Comparison of ENCODE assay signal across 8 mouse cellular contexts in genomic region chr7:43313013-43313428, GRCm38 (mm10). TPM values are rescaled to one million over a fixed set of nuclear protein-coding genes. Genes with fewer than 3 reads are reported as not detected.
DNase-seq lines count a peak whose midpoint lies in the region; ATAC-seq and TF ChIP-seq lines count a peak whose summit lies in the region.

Gene Zfp715 (minus strand): TSS chr7:43313294.

- no peaks in the 10 kb centered on the region; the same call in 1 of the 2 replicates for H3K36me3 ChIP-seq in hindbrain, postnatal 0 days (ENCODE audit: insufficient read depth, low read length)

- ATAC-seq in common myeloid progenitor, adult 5-6 weeks (replicated peaks; ENCODE audit: low read depth, poor library complexity, severe bottlenecking): peak; percentile 93
- ATAC-seq in hindbrain, postnatal 0 days: peak; percentile 98
- ATAC-seq in megakaryocyte, adult 5-6 weeks (ENCODE audit: poor library complexity, severe bottlenecking): peak; percentile 94

- DNase-seq in ZHBTc4 (ENCODE audit: low read depth, low spot score): peak; percentile 99
- peak; percentile 92 for DNase-seq in gastrocnemius, adult 2 months
- DNase-seq in hindbrain, postnatal 0 days (ENCODE audit: low spot score): peak; percentile 98
- DNase-seq in left cerebral cortex, adult 2 months (ENCODE audit: extremely low spot score in 1 of 2, low spot score in 2 of 2): peak; percentile 83 to 88
- peak; percentile 89 to 94 for DNase-seq in right cerebral cortex, adult 2 months (ENCODE audit: low spot score in 2 of 2)
- DNase-seq in urinary bladder, postnatal 14 days (ENCODE audit: low spot score): peak; percentile 89

- H3K27ac ChIP-seq in gastrocnemius, adult 2 months: peak within 1 kb of the TSS; percentile 93
- peak within 1 kb of the TSS; percentile 89 for H3K27ac ChIP-seq in hindbrain, postnatal 0 days
- peak within 1 kb of the TSS; percentile 90 for H3K27ac ChIP-seq in left cerebral cortex, adult 2 months

- no peak for TF ChIP-seq CTCF in gastrocnemius, adult 2 months (IDR thresholded peaks at IDR 0.05)
- TF ChIP-seq CTCF in hindbrain, postnatal 0 days (IDR thresholded peaks at IDR 0.05; ENCODE audit: low read depth): no peak
- no peak for TF ChIP-seq CTCF in left cerebral cortex, adult 2 months (IDR thresholded peaks at IDR 0.05)

- no peaks in the 10 kb centered on the region for H3K4me1 ChIP-seq in hindbrain, postnatal 0 days (ENCODE audit: insufficient read depth, low read length)

- WGBS in hindbrain, postnatal 0 days: 0% methylated on average over 33 of the region's 33 CpGs

- H3K4me3 ChIP-seq in gastrocnemius, adult 2 months: peak within 1 kb of the TSS; percentile 82
- peak within 1 kb of the TSS; percentile 83 for H3K4me3 ChIP-seq in hindbrain, postnatal 0 days (ENCODE audit: low read length)
- H3K4me3 ChIP-seq in left cerebral cortex, adult 2 months: peak within 1 kb of the TSS; percentile 91

- intact Hi-C loops in gastrocnemius, adult 2 months (cut with DNase I): loop anchor here (2.0 to 5.0 kb wide), 3 partner anchors 20 to 129 kb away; partner anchors contain the start of genes Cldnd2, Etfb and Gm45233
- intact Hi-C loops in left cerebral cortex, adult 2 months (cut with DNase I): loop anchor here (5.0 to 10.0 kb wide), 4 partner anchors 129 to 362 kb away; partner anchors contain the start of genes Cldnd2, Ctu1, Etfb and Gm45233

- H3K4me2 ChIP-seq in hindbrain, postnatal 0 days (ENCODE audit: low read depth, low read length): peak within 1 kb of the TSS; percentile 80

- no peaks in the 10 kb centered on the region for H3K9me3 ChIP-seq in hindbrain, postnatal 0 days (ENCODE audit: low read length)

- H3K9ac ChIP-seq in hindbrain, postnatal 0 days (replicated peaks; ENCODE audit: low read length): peak within 1 kb of the TSS; percentile 80

- H3K27me3 ChIP-seq in hindbrain, postnatal 0 days (ENCODE audit: insufficient read depth, low read length): no peaks in the 10 kb centered on the region

RNA-seq across cellular contexts. Expression of gene Zfp715, which starts in this region (rescaled TPM):
- total RNA-seq in common myeloid progenitor, adult 5-6 weeks (2017): 20.1 and 36.6 TPM in 2 replicates
- 1 to 10 TPM; 6.6 to 8.3 TPM for total RNA-seq in gastrocnemius, adult 2 months (2021)
- 14.3 and 21.2 TPM in 2 replicates for total RNA-seq in hindbrain, postnatal 0 days (2014; rRNA removed)
- polyA plus RNA-seq in hindbrain, postnatal 0 days (2015; fragmentation: Nextera tagmentation; extraction: Ambion mirVana): 11.8 and 13.4 TPM in 2 replicates
- total RNA-seq in left cerebral cortex, adult 2 months (2021): 10 to 100 TPM; 21.6 to 23.6 TPM
- 19.6 and 23.7 TPM in 2 replicates for total RNA-seq in megakaryocyte, adult 5-6 weeks (2015)
- 15.9 and 23.5 TPM in 2 replicates for total RNA-seq in megakaryocyte, adult 5-6 weeks (2017)

Comparison
In these comparisons a context has a peak if more than half of its experiments do, and no peak if none do; other contexts are left out.
1. Peak in every context shown above with its lines: DNase-seq, ATAC-seq, H3K4me3 ChIP-seq and H3K27ac ChIP-seq.